Mouse (Mus musculus) hindbrain, embryonic 12.5 days (tissue): Measurements from ENCODE around the gene Ecsit. TPM values are rescaled to one million over a fixed set of nuclear protein-coding genes. Genes with fewer than 3 reads are reported as not detected.

ENCODE experiments used
- ATAC-seq: fragments of 200-750 bp; cut with Nextera tagmentation; 2 replicates; pipeline ENCODE4 v1.8.0; 2017; ENCODE audit warnings: moderate TSS enrichment; ENCODE audit not compliant: low FRiP score
- H3K27ac ChIP-seq: fragments of 300-500 bp; sonication (generic); 2 replicates; pipeline ENCODE4 v1.5.1; 2016; ENCODE audit warnings: mild to moderate bottlenecking
- H3K27me3 ChIP-seq: fragments of 300-500 bp; sonication (generic); 2 replicates; pipeline ENCODE4 v1.6.1; 2016; ENCODE audit warnings: mild to moderate bottlenecking
- H3K36me3 ChIP-seq: fragments of 300-500 bp; sonication (generic); 2 replicates; pipeline ENCODE4 v1.6.1; 2016; ENCODE audit warnings: mild to moderate bottlenecking
- H3K4me1 ChIP-seq: fragments of 300-500 bp; sonication (generic); 2 replicates; pipeline ENCODE4 v1.6.1; 2016
- H3K4me2 ChIP-seq: fragments of 300-500 bp; sonication (generic); replicated peaks from 2 replicates; pipeline ENCODE4 v1.6.1; 2016; ENCODE audit warnings: mild to moderate bottlenecking
- H3K4me3 ChIP-seq: fragments of 300-500 bp; sonication (generic); 2 replicates; pipeline ENCODE4 v1.5.1; 2016; ENCODE audit warnings: mild to moderate bottlenecking
- H3K9ac ChIP-seq: fragments of 300-500 bp; sonication (generic); 2 replicates; pipeline ENCODE4 v1.6.1; 2016; ENCODE audit warnings: mild to moderate bottlenecking, moderate library complexity
- H3K9me3 ChIP-seq: fragments of 300-500 bp; sonication (generic); replicated peaks from 2 replicates; pipeline ENCODE4 v1.6.1; 2016; ENCODE audit warnings: mild to moderate bottlenecking
- WGBS: fragments of 180-500 bp; shearing (Covaris S2); methylation state at CpG from one replicate; pipeline ENCODE4 v1.1.7; 2016; 5-methylcytosine and 5-hydroxymethylcytosine counted together
- polyA plus RNA-seq: library from polyadenylated mRNA; unstranded; fragments of >200 nt; fragmentation: Nextera tagmentation; extraction: Ambion mirVana; gene quantifications from 2 replicates; pipeline ENCODE4 v1.2.1, GENCODE M21; 2016

Ecsit gene
- polyA plus RNA-seq, 1 experiment from 2014 or later, result 40.0 TPM

DNA sequence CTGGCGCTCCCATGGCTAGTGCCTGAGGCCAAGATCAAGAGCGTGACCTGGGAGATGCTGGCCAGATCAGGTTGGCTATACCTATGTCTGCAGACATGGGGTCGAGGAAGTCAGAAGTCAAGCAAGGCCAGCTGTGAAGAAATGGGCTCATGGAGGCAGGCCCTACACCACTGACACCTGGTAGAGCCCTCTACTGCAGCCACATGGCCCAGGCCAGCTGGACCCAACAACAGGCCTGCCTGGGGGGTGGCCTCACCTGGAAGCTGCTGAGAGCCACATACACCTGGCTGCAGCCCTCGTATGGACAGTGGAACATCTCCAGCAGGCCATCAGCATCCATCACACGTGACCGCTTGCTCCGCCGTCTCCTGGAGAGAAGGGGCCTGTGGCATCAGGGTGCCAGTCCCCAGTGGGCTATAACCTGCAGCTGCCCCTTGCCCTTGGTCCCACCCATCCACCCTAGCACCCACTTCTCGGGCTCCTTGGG lies 28.2 kb downstream of the Ecsit start:
- H3K9me3 ChIP-seq, result 0 out of 2 replicates have a peak, but pooled peaks cover 4% of the 10 kb centered on the region
- peaks cover 45% of the 10 kb centered on the region for H3K36me3 ChIP-seq
- H3K9ac ChIP-seq, result no peak overlapping the region
- no peak overlapping the region for H3K4me3 ChIP-seq
- no peak overlapping the region for H3K4me2 ChIP-seq
- H3K27ac ChIP-seq, result no peak overlapping the region
- 94% methylated on average over 9 of the region's 9 CpGs for WGBS
- ATAC-seq, result no peak
- peaks cover 28% of the 10 kb centered on the region for H3K27me3 ChIP-seq
- H3K4me1 ChIP-seq, result peaks cover 11% of the 10 kb centered on the region

DNA sequence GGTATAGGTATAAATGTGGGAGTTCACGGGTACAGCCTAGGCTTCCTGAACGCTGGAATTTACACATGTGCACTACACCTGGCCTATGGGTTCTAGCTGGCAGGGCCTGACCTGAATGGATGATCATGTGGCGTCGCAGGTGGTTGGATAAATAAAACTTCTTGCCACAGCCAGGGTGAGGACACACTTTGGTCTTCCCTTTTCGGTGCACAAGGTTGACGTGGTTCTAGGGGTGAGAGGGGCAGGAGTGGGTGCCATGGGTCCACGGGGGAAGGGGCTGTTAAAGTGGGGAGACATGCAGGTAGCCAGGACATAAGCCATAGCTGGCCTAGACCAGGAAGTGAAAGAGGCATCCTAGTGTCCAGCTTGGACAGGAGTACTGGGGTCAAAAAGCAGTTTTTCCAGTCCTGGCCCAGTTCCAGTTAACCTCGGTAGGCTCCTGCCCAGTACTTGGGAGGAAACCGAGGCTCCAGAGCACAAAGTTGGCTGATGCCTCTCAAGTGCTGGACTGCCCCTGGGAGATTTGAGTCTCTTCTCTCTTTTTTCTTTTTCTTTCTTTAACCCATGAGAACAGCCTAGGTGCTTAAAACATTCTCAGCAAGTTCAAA lies 28.8 kb downstream of the Ecsit start:
- Histone ChIP-seq H3K27ac (no peak overlapping the region), H3K4me3 (no peak overlapping the region), H3K36me3 (peaks cover 39% of the 10 kb centered on the region), H3K27me3 (peaks cover 34% of the 10 kb centered on the region), H3K9me3 (0 out of 2 replicates have a peak, but pooled peaks cover 4% of the 10 kb centered on the region), H3K4me1 (peaks cover 12% of the 10 kb centered on the region), H3K4me2 (no peak overlapping the region), H3K9ac (no peak overlapping the region)
- ATAC-seq, result no peak
- WGBS, result 82% methylated on average over 9 of the region's 9 CpGs

DNA sequence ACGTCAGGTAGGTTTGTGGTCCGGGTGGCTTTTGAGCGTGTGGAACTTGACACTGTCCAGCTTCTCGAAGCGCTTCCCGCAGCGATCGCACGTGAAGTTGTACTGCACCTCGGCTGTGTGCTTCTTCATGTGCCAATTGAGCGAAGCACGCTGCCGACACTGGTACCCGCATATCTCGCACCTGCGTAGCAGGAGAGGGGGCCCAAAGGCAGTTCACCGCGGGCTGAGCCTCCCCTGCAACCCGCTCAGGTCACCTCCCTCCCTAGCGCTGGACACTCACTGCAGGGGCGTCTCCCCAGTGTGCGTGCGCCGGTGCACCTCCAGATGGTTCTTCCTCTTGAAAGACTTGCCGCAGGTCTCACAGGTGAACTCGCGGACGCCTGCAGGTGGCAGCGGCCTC lies 29.5 kb downstream of the Ecsit start:
- H3K4me3 ChIP-seq, result no peak overlapping the region
- 41% methylated on average over 29 of the region's 29 CpGs for whole genome bisulfite sequencing
- no peak overlapping the region for H3K27ac ChIP-seq
- 0 out of 2 replicates have a peak, but pooled peaks cover 4% of the 10 kb centered on the region for H3K9me3 ChIP-seq
- no peak overlapping the region for H3K4me2 ChIP-seq
- no peak overlapping the region for H3K9ac ChIP-seq
- no peak for ATAC-seq
- peaks cover 41% of the 10 kb centered on the region for H3K27me3 ChIP-seq
- H3K36me3 ChIP-seq, result peaks cover 32% of the 10 kb centered on the region
- peaks cover 12% of the 10 kb centered on the region for H3K4me1 ChIP-seq

DNA sequence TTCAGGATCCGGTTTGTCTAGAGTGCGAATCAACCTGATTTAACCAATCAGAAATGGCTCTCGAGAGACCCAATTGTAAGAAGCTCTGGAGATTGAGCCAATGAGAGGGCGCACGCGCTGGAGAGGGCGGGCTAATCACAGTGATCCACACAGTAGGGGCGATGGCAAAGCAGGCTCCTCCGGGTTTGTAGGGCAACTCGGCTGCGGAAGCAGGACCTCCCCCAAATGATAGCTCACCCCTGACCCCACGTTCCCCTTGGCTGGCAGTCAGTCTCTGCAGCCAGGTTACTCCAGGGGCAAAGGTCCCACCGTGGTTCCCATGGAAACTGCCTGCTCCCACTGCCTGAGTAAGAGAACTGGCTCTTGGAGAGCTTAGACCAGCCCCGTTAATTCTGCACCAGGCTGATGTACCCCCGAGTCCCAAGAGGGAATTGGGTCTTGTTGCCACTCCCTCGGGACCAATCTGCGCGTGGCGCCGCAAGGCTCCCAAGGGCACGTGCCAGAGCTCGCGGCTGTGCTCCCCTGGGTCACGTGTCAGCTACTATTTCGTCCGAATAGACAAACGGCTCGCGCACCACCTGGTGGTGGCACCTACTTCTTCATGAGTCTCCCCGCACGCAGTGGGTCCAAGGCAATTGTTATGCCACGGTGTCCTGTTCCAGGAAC lies 30.7 kb downstream of the Ecsit start:
- H3K36me3 ChIP-seq, result peaks cover 28% of the 10 kb centered on the region
- peak overlapping the region; percentile 38 for H3K4me2 ChIP-seq
- 0 out of 2 replicates have a peak, but pooled peaks cover 4% of the 10 kb centered on the region for H3K9me3 ChIP-seq
- peak; percentile 20 for ATAC-seq
- peaks cover 16% of the 10 kb centered on the region for H3K4me1 ChIP-seq
- WGBS, result 2% methylated on average over 32 of the region's 32 CpGs
- H3K27me3 ChIP-seq, result peaks cover 49% of the 10 kb centered on the region
- no peak overlapping the region for H3K9ac ChIP-seq
- H3K27ac ChIP-seq, result no peak overlapping the region
- H3K4me3 ChIP-seq, result peak overlapping the region; percentile 14; the same call in 1 of the 2 replicates

DNA sequence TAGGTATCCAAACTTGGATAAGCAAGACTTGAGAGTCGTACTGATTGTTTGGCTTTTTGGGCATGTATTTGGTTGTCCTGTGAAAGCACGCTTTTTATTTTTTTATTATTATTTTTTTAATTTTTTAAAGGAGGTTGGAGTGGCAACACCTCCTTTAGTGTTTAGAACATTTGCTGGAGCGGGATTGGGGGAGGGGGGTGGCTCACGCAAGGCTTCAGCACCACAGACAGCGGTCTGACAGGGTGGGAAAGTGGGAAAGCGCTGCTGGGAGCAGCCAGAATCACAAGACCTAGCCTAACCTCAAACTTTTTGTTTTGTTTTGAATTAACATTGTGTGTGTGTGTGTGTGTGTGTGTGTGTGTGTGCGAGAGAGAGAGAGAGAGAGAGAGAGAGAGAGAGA lies 31.6 kb downstream of the Ecsit start:
- Histone ChIP-seq H3K36me3 (peaks cover 23% of the 10 kb centered on the region), H3K4me1 (peaks cover 25% of the 10 kb centered on the region), H3K9ac (no peak overlapping the region), H3K27ac (no peak overlapping the region), H3K4me3 (no peak overlapping the region), H3K27me3 (peaks cover 49% of the 10 kb centered on the region), H3K4me2 (no peak overlapping the region), H3K9me3 (no peaks in the 10 kb centered on the region)
- 36% methylated on average over 6 of the region's 7 CpGs for WGBS
- ATAC-seq, result no peak

DNA sequence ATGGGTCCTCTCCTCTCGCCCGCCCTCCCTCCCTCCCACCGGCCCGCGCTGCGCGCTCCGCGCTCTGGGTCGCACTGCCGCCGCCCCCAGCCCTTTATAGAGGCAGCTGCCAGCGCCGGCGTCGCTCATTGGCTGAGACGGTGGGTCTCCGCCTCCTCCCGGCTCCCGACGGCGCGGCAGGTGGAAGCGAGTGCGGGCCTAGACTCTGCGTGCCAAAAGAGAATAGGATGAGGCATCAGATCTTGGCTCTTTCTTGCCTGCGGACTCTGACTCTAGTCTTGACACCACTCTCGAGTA lies 33.3 kb downstream of the Ecsit start, which contains the start of gene Elavl3:
TSS of gene Elavl3 (minus strand) at position 66 of the 297 bp plus-strand sequence.
- Histone ChIP-seq H3K9me3 (no peaks in the 10 kb centered on the region), H3K27me3 (peaks cover 49% of the 10 kb centered on the region), H3K4me2 (peak within 1 kb of the TSS; percentile 69), H3K4me1 (peaks cover 42% of the 10 kb centered on the region), H3K9ac (peak within 1 kb of the TSS; percentile 97), H3K4me3 (peak within 1 kb of the TSS; percentile 89), H3K27ac (peak within 1 kb of the TSS; percentile 94), H3K36me3 (peaks cover 6% of the 10 kb centered on the region; the same call in 1 of the 2 replicates)
- ATAC-seq, result peak; percentile 67
- WGBS, result under 1% methylated on average over 17 of the region's 28 CpGs

DNA sequence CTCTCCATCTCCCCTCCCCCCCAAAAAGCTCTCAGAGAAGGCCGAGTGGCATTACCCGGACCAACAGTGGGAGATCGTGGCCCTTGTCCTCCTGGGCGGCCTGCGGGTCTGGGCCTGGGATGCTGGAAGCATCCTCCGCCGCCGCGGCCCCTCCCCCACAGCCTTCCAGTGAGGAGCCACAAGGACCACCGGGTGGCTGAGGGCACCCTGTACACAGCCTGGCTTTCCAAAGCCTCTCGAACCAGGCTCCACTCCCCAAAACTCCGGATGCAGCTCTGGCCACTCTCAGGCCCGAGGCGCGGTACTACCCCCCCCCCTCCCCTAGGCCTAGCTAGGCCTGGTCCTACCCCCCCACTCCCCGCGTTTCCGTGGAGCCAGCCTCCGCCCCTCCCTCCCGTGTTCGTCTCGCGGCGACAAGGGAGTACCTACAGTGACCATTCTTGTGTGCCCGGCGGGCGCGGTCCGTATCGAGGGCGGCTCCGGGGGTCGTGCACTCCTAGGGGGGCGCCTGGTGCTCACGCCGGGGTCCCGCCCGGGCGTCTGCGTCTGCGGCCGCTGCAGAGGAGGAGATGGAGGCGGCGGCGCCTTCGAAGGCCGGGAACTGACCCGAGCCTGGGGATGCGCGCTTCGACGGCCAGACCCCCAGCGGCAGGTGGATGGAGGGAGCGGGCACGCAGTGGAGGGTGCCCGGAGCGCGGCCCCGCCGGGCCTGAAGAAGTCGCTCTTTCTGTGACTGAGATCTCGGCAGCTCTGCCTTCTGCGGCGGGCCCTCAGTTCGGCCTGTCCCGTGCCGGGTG lies 33.9 kb downstream of the Ecsit start:
- WGBS, result 2% methylated on average over 54 of the region's 67 CpGs
- H3K4me3 ChIP-seq, result peak overlapping the region; percentile 89
- peak overlapping the region; percentile 94 for H3K27ac ChIP-seq
- 0 out of 2 replicates have a peak, but pooled peaks cover under 1% of the 10 kb centered on the region for H3K36me3 ChIP-seq
- peak; percentile 44 for ATAC-seq
- H3K4me2 ChIP-seq, result peak overlapping the region; percentile 69
- peak overlapping the region; percentile 97 for H3K9ac ChIP-seq
- H3K4me1 ChIP-seq, result peaks cover 43% of the 10 kb centered on the region
- peaks cover 49% of the 10 kb centered on the region for H3K27me3 ChIP-seq
- H3K9me3 ChIP-seq, result no peaks in the 10 kb centered on the region

DNA sequence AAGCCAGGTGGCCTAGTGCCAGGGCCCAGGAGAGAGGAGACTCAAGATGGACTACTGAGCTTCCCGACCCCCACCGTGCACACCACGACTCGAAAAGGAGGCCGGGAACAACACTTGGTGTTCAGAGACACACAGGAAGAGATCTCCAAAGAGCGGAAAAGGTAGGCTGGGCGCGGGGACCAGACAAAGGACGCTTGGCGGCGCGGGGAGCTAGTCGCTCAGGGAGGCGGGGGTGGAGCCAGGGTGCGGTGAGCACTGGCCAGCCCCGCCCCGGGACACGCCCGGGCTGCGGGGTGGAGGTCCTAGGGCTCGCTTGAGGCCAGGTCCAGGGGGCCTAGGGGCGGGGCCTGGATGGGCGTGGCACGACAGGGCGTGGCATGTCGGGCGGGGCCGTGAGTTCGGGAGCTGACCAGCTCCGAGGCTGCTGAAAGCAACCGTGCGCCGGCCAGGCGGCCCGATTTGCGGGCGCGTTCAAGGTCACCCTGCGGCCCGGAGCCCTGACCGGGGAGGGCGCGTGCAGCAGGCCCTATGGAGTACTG lies 34.8 kb downstream of the Ecsit start:
- ATAC-seq, result peak; percentile 55
- Histone ChIP-seq H3K9me3 (no peaks in the 10 kb centered on the region), H3K27me3 (peaks cover 41% of the 10 kb centered on the region), H3K4me1 (peaks cover 43% of the 10 kb centered on the region), H3K27ac (peak overlapping the region; percentile 94), H3K36me3 (no peaks in the 10 kb centered on the region), H3K4me3 (peak overlapping the region; percentile 89), H3K4me2 (peak overlapping the region; percentile 69), H3K9ac (peak overlapping the region; percentile 97)
- under 1% methylated on average over 43 of the region's 43 CpGs for WGBS

DNA sequence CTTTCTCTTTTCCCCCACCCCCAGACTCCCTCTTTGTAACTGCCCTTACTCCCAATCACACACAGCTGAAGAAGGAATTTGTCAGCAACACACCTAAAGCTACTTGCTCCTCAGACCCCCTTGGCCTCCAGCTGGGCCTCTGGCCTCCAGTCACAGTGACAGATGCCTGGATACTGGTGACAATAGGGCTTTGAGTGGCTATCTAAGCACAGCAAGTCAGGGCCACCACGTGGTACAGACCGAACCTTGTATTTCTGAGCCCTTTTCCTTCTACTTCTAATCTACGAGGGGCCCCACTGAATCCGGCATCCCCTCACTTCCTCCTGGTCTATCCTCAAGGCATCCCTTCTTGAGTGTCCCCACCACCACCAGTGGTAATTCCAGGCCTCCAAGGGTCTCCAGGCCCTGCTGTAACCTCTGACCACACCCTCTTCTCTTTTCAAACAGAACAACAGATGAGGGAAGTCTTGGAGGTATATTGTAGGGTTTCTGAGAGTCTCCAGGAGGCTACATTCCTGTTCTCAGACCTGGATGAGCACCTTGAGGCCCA lies 35.4 kb downstream of the Ecsit start:
- Histone ChIP-seq H3K27me3 (peaks cover 37% of the 10 kb centered on the region), H3K36me3 (no peaks in the 10 kb centered on the region), H3K4me1 (peaks cover 41% of the 10 kb centered on the region), H3K9ac (peak overlapping the region; percentile 97), H3K4me2 (peak overlapping the region; percentile 69), H3K4me3 (peak overlapping the region; percentile 89), H3K27ac (peak overlapping the region; percentile 94), H3K9me3 (no peaks in the 10 kb centered on the region)
- 0 out of 2 replicates have a peak, but pooled peaks have one; percentile 2 for ATAC-seq
- WGBS, result 27% methylated on average over 4 of the region's 4 CpGs

DNA sequence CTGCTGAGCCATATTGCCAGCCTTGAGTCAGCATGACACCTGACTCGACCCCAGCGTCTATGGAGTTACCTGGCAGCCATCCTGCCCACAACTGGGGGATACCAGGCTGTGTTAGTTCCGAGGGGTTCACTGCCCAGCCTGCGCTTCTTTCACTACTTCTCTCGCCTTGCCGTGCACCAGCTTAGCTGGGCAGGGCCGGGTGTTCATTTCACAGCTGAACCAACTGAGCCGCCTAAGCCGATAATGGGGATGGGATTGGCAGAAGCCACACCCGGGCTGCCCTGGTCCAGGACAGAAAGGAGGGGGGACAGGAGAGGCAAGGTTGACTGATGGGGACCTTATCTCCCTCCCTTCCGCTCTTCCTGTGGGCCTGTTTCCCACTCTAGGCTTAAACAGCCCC lies 35.9 kb downstream of the Ecsit start:
- H3K9ac ChIP-seq, result peak overlapping the region; percentile 97
- WGBS, result 62% methylated on average over 11 of the region's 11 CpGs
- peaks cover 37% of the 10 kb centered on the region for H3K27me3 ChIP-seq
- no peaks in the 10 kb centered on the region for H3K36me3 ChIP-seq
- no peak for ATAC-seq
- H3K9me3 ChIP-seq, result no peaks in the 10 kb centered on the region
- H3K4me2 ChIP-seq, result peak overlapping the region; percentile 69
- peak overlapping the region; percentile 94 for H3K27ac ChIP-seq
- H3K4me3 ChIP-seq, result peak overlapping the region; percentile 89
- H3K4me1 ChIP-seq, result peaks cover 36% of the 10 kb centered on the region

DNA sequence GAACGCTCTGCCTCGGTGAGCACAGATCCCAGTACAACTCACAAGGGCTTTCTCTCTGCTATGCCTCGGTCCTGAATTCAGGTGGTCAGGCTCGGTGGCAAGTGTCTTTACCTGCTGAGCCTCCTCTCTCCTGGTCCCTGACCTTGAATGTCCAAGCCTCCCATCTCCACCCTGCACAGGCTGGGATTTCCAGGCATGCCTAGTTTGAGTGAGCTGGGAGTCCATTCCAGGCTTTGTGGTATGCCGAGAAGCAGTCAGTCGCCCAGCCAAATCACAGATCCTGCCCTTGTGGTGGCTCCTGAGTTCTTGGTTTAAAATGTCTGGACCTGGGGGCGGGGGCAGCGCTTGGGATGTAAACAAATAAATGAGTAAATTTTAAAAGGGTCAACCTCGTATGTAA lies 37.9 kb downstream of the Ecsit start:
- peak overlapping the region; percentile 69 for H3K4me2 ChIP-seq

More for the DNA sequence above, 37.9 kb downstream of the Ecsit start:
- H3K27me3 ChIP-seq, result peaks cover 24% of the 10 kb centered on the region
- H3K9ac ChIP-seq, result peak overlapping the region; percentile 43; the same call in 1 of the 2 replicates
- H3K4me3 ChIP-seq, result peak overlapping the region; percentile 7; the same call in 1 of the 2 replicates
- ATAC-seq, result no peak
- H3K27ac ChIP-seq, result no peak overlapping the region
- WGBS, result 64% methylated on average over 9 of the region's 9 CpGs
- no peaks in the 10 kb centered on the region for H3K36me3 ChIP-seq
- no peaks in the 10 kb centered on the region for H3K9me3 ChIP-seq
- peaks cover 35% of the 10 kb centered on the region for H3K4me1 ChIP-seq
